Mouse (Mus musculus): ENCODE data around the gene Brwd3. TPM values are rescaled to one million over a fixed set of nuclear protein-coding genes. Genes with fewer than 3 reads are reported as not detected.

The Brwd3 gene
- polyA plus RNA-seq (2012; rRNA removed), result 0.56 and 0.78 TPM in 2 replicates

DNA sequence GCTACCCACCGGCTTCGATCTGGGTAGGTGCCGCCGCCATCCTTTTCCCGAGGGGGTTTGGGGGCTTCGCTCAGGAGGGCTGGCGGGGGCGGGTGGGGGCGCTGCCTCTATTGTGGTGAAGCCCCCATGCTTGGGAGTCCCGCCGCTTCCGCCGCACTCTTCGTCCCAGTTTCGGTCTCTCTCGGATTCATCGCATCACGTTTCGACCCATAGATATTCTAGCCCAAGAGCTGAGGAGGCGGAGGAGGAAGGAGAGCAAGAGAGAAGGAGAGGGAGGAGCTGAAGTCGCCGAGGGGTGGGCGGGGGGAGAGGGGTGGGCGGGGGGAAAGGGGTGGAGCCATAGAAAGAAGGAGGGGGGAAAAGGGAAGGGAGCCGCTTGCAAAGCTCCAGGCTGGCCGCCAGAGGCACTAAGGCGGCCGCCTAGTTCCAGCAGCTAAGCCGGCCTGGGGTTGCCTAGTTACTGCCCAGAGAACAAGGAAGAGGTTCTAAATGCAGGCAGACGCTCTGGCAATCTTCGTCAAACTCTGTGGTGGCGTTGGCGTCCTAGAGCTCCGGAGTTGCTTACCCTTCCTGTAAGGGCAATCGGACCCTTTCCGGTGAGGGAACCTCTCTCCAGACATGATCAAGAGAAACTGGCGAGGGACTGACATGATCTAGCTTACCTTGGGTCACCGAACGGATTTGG, at the start of gene Brwd3:
Gene Brwd3, minus strand, starts transcription at position 283 of the 685 bp plus-strand sequence.
- H3K36me3 ChIP-seq (ENCODE audit: control insufficient read depth, insufficient read depth, low read length), result no peaks in the 10 kb centered on the region
- WGBS, result 0% methylated on average over 30 of the region's 39 CpGs
- H3K27ac ChIP-seq (ENCODE audit: insufficient read depth, low read depth, low read length), result peak within 1 kb of the TSS; percentile 94
- H3K27me3 ChIP-seq (replicated peaks; ENCODE audit: control insufficient read depth, insufficient read depth, low read length), result no peaks in the 10 kb centered on the region
- TF ChIP-seq POLR2A (IDR thresholded peaks at IDR 0.05; ENCODE audit: low read depth, low read length) (peak; percentile 37), CTCF (conservative IDR thresholded peaks at IDR 0.05; ENCODE audit: insufficient read depth, insufficient read length, low read depth, low read length) (peak; percentile 32)
- DNase-seq, result peak; percentile 94
- H3K4me3 ChIP-seq (ENCODE audit: insufficient read depth, low read depth, low read length), result peak within 1 kb of the TSS; percentile 93
- no peaks in the 10 kb centered on the region for H3K4me1 ChIP-seq (ENCODE audit: control insufficient read depth, insufficient read depth, low read length)

DNA sequence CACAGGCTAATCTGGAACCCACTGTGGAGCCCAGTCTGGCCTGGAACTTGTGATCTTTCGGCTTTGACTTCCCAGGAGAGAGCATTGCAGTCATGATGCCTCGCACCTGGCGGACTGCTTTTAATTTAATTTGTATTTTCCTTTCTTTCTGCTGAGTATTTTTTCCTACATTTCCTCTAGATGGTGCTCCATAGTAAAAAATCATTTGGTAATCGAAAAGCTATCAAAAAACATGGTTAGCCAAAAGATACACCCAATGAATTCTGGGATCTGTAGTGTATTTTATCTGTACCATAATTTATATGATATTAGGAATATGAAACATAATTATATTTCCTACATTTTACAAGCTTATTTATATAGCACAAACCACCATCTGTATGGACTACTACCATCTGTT, 28.5 kb upstream of the Brwd3 start:
- no peak for DNase-seq
- Histone ChIP-seq H3K4me3 (ENCODE audit: insufficient read depth, low read depth, low read length) (no peak overlapping the region), H3K27me3 (replicated peaks; ENCODE audit: control insufficient read depth, insufficient read depth, low read length) (no peaks in the 10 kb centered on the region), H3K36me3 (ENCODE audit: control insufficient read depth, insufficient read depth, low read length) (no peaks in the 10 kb centered on the region), H3K4me1 (ENCODE audit: control insufficient read depth, insufficient read depth, low read length) (no peaks in the 10 kb centered on the region), H3K27ac (ENCODE audit: insufficient read depth, low read depth, low read length) (no peak overlapping the region)
- TF ChIP-seq POLR2A (IDR thresholded peaks at IDR 0.05; ENCODE audit: low read depth, low read length), result no peak
- WGBS, result 73% methylated on average over 4 of the region's 4 CpGs

- H3K4me3 ChIP-seq (ENCODE audit: insufficient read depth, low read depth, low read length), result no peak overlapping the region
- H3K36me3 ChIP-seq (ENCODE audit: control insufficient read depth, insufficient read depth, low read length), result no peaks in the 10 kb centered on the region
- DNase-seq, result no peak
- H3K4me1 ChIP-seq (ENCODE audit: control insufficient read depth, insufficient read depth, low read length), result no peaks in the 10 kb centered on the region
- no peak overlapping the region for H3K27ac ChIP-seq (ENCODE audit: insufficient read depth, low read depth, low read length)
- WGBS, result 88% methylated on average over 2 of the region's 2 CpGs
- TF ChIP-seq CTCF (conservative IDR thresholded peaks at IDR 0.05; ENCODE audit: insufficient read depth, insufficient read length, low read depth, low read length), result no peak
- no peak for TF ChIP-seq POLR2A (IDR thresholded peaks at IDR 0.05; ENCODE audit: low read depth, low read length)
- H3K27me3 ChIP-seq (replicated peaks; ENCODE audit: control insufficient read depth, insufficient read depth, low read length), result no peaks in the 10 kb centered on the region
Measured at GRCm38 (mm10) chrX:108842705-108843104, 8.5 kb upstream of the Brwd3 start.

DNA sequence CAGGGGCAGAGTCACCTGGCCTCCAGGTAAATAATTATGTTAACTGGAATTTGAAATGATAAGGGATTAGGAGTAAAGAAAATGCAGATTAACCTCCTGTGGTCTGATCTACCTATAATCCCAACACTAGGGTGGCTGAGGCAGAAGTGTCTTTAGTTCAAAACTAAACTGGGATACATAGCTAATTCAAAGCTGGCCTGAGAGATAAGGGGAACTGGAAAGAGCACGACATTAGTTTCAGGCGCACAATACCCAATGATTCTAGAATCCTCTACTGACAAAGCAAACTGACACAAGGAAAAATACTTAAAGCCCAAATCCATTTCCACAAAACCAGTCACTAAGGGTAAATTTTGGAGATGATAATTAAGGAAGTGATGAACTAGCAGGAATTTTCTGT, 2.2 kb upstream of the Brwd3 start:
- H3K4me1 ChIP-seq (ENCODE audit: control insufficient read depth, insufficient read depth, low read length), result no peaks in the 10 kb centered on the region
- no peak overlapping the region for H3K4me3 ChIP-seq (ENCODE audit: insufficient read depth, low read depth, low read length)
- DNase-seq, result no peak
- no peaks in the 10 kb centered on the region for H3K36me3 ChIP-seq (ENCODE audit: control insufficient read depth, insufficient read depth, low read length)
- WGBS, result 94% methylated on average over 2 of the region's 2 CpGs
- no peaks in the 10 kb centered on the region for H3K27me3 ChIP-seq (replicated peaks; ENCODE audit: control insufficient read depth, insufficient read depth, low read length)
- no peak overlapping the region for H3K27ac ChIP-seq (ENCODE audit: insufficient read depth, low read depth, low read length)
- no peak for TF ChIP-seq CTCF (conservative IDR thresholded peaks at IDR 0.05; ENCODE audit: insufficient read depth, insufficient read length, low read depth, low read length)
- TF ChIP-seq POLR2A (IDR thresholded peaks at IDR 0.05; ENCODE audit: low read depth, low read length), result no peak

GRCm38 (mm10) chrX:108835233-108835632, 1.1 kb upstream of the Brwd3 start:
- no peak overlapping the region for H3K27ac ChIP-seq (ENCODE audit: insufficient read depth, low read depth, low read length)
- no peaks in the 10 kb centered on the region for H3K4me1 ChIP-seq (ENCODE audit: control insufficient read depth, insufficient read depth, low read length)
- H3K4me3 ChIP-seq (ENCODE audit: insufficient read depth, low read depth, low read length), result peak overlapping the region; percentile 93
- 33% methylated on average over 5 of the region's 5 CpGs for WGBS
- no peaks in the 10 kb centered on the region for H3K36me3 ChIP-seq (ENCODE audit: control insufficient read depth, insufficient read depth, low read length)
- TF ChIP-seq CTCF (conservative IDR thresholded peaks at IDR 0.05; ENCODE audit: insufficient read depth, insufficient read length, low read depth, low read length) (no peak), POLR2A (IDR thresholded peaks at IDR 0.05; ENCODE audit: low read depth, low read length) (no peak)
- no peaks in the 10 kb centered on the region for H3K27me3 ChIP-seq (replicated peaks; ENCODE audit: control insufficient read depth, insufficient read depth, low read length)
- DNase-seq, result no peak

DNA sequence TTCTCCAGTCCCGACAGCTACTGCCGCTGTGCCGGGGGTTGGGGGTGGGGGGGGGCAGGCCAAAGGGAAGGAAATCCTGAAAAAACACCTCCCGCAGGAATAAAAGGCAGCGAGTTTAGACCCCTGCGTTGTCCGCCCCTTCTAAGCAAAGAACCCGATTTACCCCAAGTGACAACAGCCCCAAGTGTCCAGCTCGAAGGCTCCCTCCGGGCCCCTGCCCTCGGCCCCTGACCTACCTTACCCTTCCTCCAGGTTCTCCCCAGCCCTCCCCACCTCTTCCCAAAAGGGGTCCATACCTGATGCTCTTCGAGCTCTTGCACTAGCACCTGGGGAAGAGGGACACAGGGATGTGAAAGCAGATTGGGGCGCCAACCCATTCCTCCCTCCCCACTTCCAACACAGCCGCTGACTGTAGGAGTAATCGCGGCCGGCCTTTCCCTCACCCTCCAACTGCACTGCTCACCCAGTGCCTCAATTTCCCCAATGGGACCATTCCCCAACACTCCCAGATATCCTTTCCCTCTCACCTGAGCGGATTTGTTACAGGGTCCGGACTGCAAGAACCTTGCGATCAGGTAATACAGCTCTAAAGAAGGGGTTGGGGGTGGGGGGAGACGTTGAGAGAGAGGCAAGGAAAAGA, 671 bp downstream of the Brwd3 start:
- peak; percentile 13 for DNase-seq
- no peaks in the 10 kb centered on the region for H3K36me3 ChIP-seq (ENCODE audit: control insufficient read depth, insufficient read depth, low read length)
- WGBS, result under 1% methylated on average over 21 of the region's 21 CpGs
- no peaks in the 10 kb centered on the region for H3K27me3 ChIP-seq (replicated peaks; ENCODE audit: control insufficient read depth, insufficient read depth, low read length)
- H3K4me1 ChIP-seq (ENCODE audit: control insufficient read depth, insufficient read depth, low read length), result no peaks in the 10 kb centered on the region
- peak overlapping the region; percentile 70; the same call in 1 of the 2 replicates for H3K27ac ChIP-seq (ENCODE audit: insufficient read depth, low read depth, low read length)
- peak overlapping the region; percentile 76 for H3K4me3 ChIP-seq (ENCODE audit: insufficient read depth, low read depth, low read length)
- TF ChIP-seq POLR2A (IDR thresholded peaks at IDR 0.05; ENCODE audit: low read depth, low read length) (no peak), CTCF (conservative IDR thresholded peaks at IDR 0.05; ENCODE audit: insufficient read depth, insufficient read length, low read depth, low read length) (no peak)

DNA sequence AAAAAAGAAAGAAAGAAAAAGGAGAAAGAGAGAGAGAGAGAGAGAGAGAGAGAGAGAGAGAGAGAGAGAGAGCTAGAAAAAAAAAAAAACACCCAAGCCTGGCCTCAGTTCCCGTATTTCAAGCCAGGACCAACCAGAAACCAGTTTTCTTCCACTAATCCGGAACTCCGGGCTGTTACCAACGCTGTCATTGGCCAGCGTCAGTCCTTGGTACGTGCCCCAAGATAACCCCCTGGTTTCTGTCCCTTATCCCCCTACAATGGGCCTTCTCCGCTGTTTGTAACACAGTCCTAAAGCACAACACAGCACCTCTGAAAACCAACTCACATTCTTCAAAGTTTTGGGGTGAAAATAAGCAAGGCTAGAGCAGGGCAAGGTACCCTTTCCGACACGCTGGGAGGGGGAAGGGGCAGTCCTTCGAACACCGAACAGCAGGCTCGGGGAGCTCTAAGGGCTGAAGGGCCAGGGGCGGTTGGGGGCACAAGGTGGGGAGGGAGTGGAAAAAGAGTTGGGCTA, 1.4 kb downstream of the Brwd3 start:
- Histone ChIP-seq H3K27me3 (replicated peaks; ENCODE audit: control insufficient read depth, insufficient read depth, low read length) (no peaks in the 10 kb centered on the region), H3K4me3 (ENCODE audit: insufficient read depth, low read depth, low read length) (peak overlapping the region; percentile 76), H3K27ac (ENCODE audit: insufficient read depth, low read depth, low read length) (peak overlapping the region; percentile 92), H3K4me1 (ENCODE audit: control insufficient read depth, insufficient read depth, low read length) (no peaks in the 10 kb centered on the region), H3K36me3 (ENCODE audit: control insufficient read depth, insufficient read depth, low read length) (no peaks in the 10 kb centered on the region)
- TF ChIP-seq CTCF (conservative IDR thresholded peaks at IDR 0.05; ENCODE audit: insufficient read depth, insufficient read length, low read depth, low read length) (no peak), POLR2A (IDR thresholded peaks at IDR 0.05; ENCODE audit: low read depth, low read length) (no peak)
- WGBS, result 1% methylated on average over 13 of the region's 13 CpGs
- DNase-seq, result peak; percentile 94

Data from kidney, adult 2 months (tissue).